ENCODE assay signal across 9 mouse cellular contexts in the genomic region with DNA sequence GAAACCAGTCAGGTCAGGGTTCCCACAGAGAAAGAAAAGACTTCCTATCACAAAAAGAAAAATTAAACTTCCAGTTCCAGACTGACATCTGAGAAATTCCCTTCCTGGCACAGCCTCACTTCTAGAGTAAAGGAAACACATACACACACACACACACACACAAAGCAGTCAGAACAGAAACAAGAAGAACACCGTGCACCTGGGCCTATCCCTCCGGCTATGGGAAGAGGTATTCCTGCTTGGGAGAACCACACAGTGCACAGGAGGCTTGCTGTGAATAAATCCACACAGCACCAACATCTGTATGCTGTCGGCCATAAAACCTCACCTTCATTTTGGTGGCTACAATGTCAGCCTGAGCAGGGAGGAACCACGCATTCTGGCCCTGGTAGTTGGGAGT. TPM values are rescaled to one million over a fixed set of nuclear protein-coding genes. Genes with fewer than 3 reads are reported as not detected.
DNase-seq lines count a peak whose midpoint lies in the region; ATAC-seq and TF ChIP-seq lines count a peak whose summit lies in the region.
"Had no signal": no experiment of that assay in that cellular context is flagged by ENCODE, and none has a peak within 500 bp of the region (broad histone marks: within the 10 kb centered on the region; RNA-seq: fewer than 3 reads in every experiment).

No protein-coding gene starts in this region.

- H3K4me3 ChIP-seq in forebrain, postnatal 0 days (ENCODE audit: low read depth, low read length) = peak overlapping the region; percentile 84; the same call in 1 of the 2 replicates
- H3K4me3 ChIP-seq in liver, embryonic 14.5 days (ENCODE audit: insufficient read depth in 1 of 2, low read depth in 2 of 2, low read length in 2 of 2) = peak overlapping the region; percentile 98 to 99

- DNase-seq in cerebellum, adult 9-10 months = peak; percentile 37
- DNase-seq in cerebellum, adult 8-10 months = no peak
- DNase-seq in 3T3-L1 (ENCODE audit: low read depth, low spot score) = peak; percentile 38
- no peak for DNase-seq in forebrain, postnatal 0 days
- DNase-seq in liver, embryonic 14.5 days (ENCODE audit: low read depth in 3 of 3, low spot score in 3 of 3) = no peak
- DNase-seq in ovary, adult 18-20 months (ENCODE audit: low spot score) = no peak
- no peak for DNase-seq in frontal cortex, postnatal 14 days (ENCODE audit: low spot score in 2 of 2)
- no peak for DNase-seq in layer of hippocampus, adult 18-20 months (ENCODE audit: low spot score in 2 of 2)
- DNase-seq: embryo, embryonic 11 days had no signal

- peak overlapping the region; percentile 74 for H3K4me2 ChIP-seq in forebrain, postnatal 0 days (ENCODE audit: low read depth)
- H3K4me2 ChIP-seq in liver, embryonic 14.5 days (ENCODE audit: low read depth) = peak overlapping the region; percentile 98

- peak overlapping the region; percentile 88; the same call in 1 of the 2 replicates for H3K9ac ChIP-seq in forebrain, postnatal 0 days
- peak overlapping the region; percentile 99 for H3K9ac ChIP-seq in liver, embryonic 14.5 days (replicated peaks)

- peaks cover 49% of the 10 kb centered on the region for H3K36me3 ChIP-seq in forebrain, postnatal 0 days (ENCODE audit: insufficient read depth)
- peaks cover 63% of the 10 kb centered on the region for H3K36me3 ChIP-seq in liver, embryonic 14.5 days (replicated peaks; ENCODE audit: control insufficient read depth, insufficient read depth, low read depth)

- no peaks in the 10 kb centered on the region for H3K27me3 ChIP-seq in forebrain, postnatal 0 days (ENCODE audit: insufficient read depth, low read length)
- H3K27me3 ChIP-seq in liver, embryonic 14.5 days (ENCODE audit: control insufficient read depth, insufficient read depth, low read length) = no peaks in the 10 kb centered on the region

- no peak for TF ChIP-seq EP300 in liver, embryonic 14.5 days (IDR thresholded peaks at IDR 0.05; ENCODE audit: low read depth)

- TF ChIP-seq CTCF in forebrain, postnatal 0 days (IDR thresholded peaks at IDR 0.05; ENCODE audit: low read depth) = no peak
- TF ChIP-seq CTCF in liver, embryonic 14.5 days (IDR thresholded peaks at IDR 0.05; ENCODE audit: low read depth) = no peak

- 76% methylated on average over 4 of the region's 4 CpGs for WGBS in forebrain, postnatal 0 days
- WGBS in liver, embryonic 14.5 days (ENCODE audit: insufficient replicate concordance) = 64% methylated on average over 4 of the region's 4 CpGs

- no peak for ATAC-seq in forebrain, postnatal 0 days
- ATAC-seq in liver, embryonic 14.5 days (ENCODE audit: insufficient read depth) = no peak

- peaks cover 13% of the 10 kb centered on the region for H3K4me1 ChIP-seq in forebrain, postnatal 0 days (ENCODE audit: insufficient read depth)
- H3K4me1 ChIP-seq in liver, embryonic 14.5 days (replicated peaks; ENCODE audit: control insufficient read depth in 2 of 2, insufficient read depth in 2 of 2, low read length in 1 of 2) = peaks cover 54 to 59% of the 10 kb centered on the region in 2 experiments

- no peak overlapping the region for H3K27ac ChIP-seq in forebrain, postnatal 0 days (ENCODE audit: low read depth, low read length)
- peak overlapping the region; percentile 99; the same call in 1 of the 2 replicates for H3K27ac ChIP-seq in liver, embryonic 14.5 days

- H3K9me3 ChIP-seq in forebrain, postnatal 0 days (ENCODE audit: low read length) = no peaks in the 10 kb centered on the region
- no peaks in the 10 kb centered on the region for H3K9me3 ChIP-seq in liver, embryonic 14.5 days (ENCODE audit: control insufficient read depth, low read length)

RNA-seq across cellular contexts. Expression of gene Slc3a2, which starts 11.7 kb away (rescaled TPM):
- total RNA-seq in forebrain, postnatal 0 days (2014; rRNA removed) = 107 and 116 TPM in 2 replicates
- 247 and 256 TPM in 2 replicates for polyA plus RNA-seq in forebrain, postnatal 0 days (2015; fragmentation: Nextera tagmentation; extraction: Ambion mirVana)
- 78.4 and 82.2 TPM in 2 replicates for polyA plus RNA-seq in liver, embryonic 14.5 days (2012; rRNA removed)
- polyA plus RNA-seq in liver, embryonic 14.5 days (2014; fragmentation: Nextera tagmentation; extraction: Ambion mirVana) = 88.5 and 89.1 TPM in 2 replicates
- total RNA-seq in layer of hippocampus, adult 18-20 months (2021) = 100 to 1,000 TPM; 145 to 153 TPM

RNA-seq across cellular contexts. Expression of gene Wdr74, which starts 24.1 kb away (rescaled TPM):
- total RNA-seq in forebrain, postnatal 0 days (2014; rRNA removed) = 74.1 and 85.9 TPM in 2 replicates
- polyA plus RNA-seq in forebrain, postnatal 0 days (2015; fragmentation: Nextera tagmentation; extraction: Ambion mirVana) = 98.7 and 113 TPM in 2 replicates
- 27.7 and 34.1 TPM in 2 replicates for polyA plus RNA-seq in liver, embryonic 14.5 days (2012; rRNA removed)
- polyA plus RNA-seq in liver, embryonic 14.5 days (2014; fragmentation: Nextera tagmentation; extraction: Ambion mirVana) = 51.6 and 57.6 TPM in 2 replicates
- total RNA-seq in layer of hippocampus, adult 18-20 months (2021) = 10 to 100 TPM; 53.0 to 55.2 TPM

RNA-seq across cellular contexts. Expression of gene 1700092M07Rik, which starts 29.0 kb away (rescaled TPM):
- not detected in 2 replicates for total RNA-seq in forebrain, postnatal 0 days (2014; rRNA removed)
- 0.65 and 0.67 TPM in 2 replicates for polyA plus RNA-seq in forebrain, postnatal 0 days (2015; fragmentation: Nextera tagmentation; extraction: Ambion mirVana)
- polyA plus RNA-seq in liver, embryonic 14.5 days (2012; rRNA removed) = 0.65 and 0.78 TPM in 2 replicates
- polyA plus RNA-seq in liver, embryonic 14.5 days (2014; fragmentation: Nextera tagmentation; extraction: Ambion mirVana) = 0.34 and 0.63 TPM in 2 replicates
- 1 to 10 TPM; 1.9 to 2.1 TPM for total RNA-seq in layer of hippocampus, adult 18-20 months (2021)

RNA-seq across cellular contexts. Expression of gene Stx5a, which starts 29.7 kb away (rescaled TPM):
- total RNA-seq in forebrain, postnatal 0 days (2014; rRNA removed) = 130 and 140 TPM in 2 replicates
- 86.4 and 97.6 TPM in 2 replicates for polyA plus RNA-seq in forebrain, postnatal 0 days (2015; fragmentation: Nextera tagmentation; extraction: Ambion mirVana)
- polyA plus RNA-seq in liver, embryonic 14.5 days (2012; rRNA removed) = 29.9 and 32.0 TPM in 2 replicates
- polyA plus RNA-seq in liver, embryonic 14.5 days (2014; fragmentation: Nextera tagmentation; extraction: Ambion mirVana) = 36.7 and 36.9 TPM in 2 replicates
- 10 to 100 TPM; 59.5 to 63.6 TPM for total RNA-seq in layer of hippocampus, adult 18-20 months (2021)

RNA-seq across cellular contexts. Expression of gene Nxf1, which starts 45.4 kb away (rescaled TPM):
- total RNA-seq in forebrain, postnatal 0 days (2014; rRNA removed) = 81.7 and 114 TPM in 2 replicates
- 97.1 and 97.9 TPM in 2 replicates for polyA plus RNA-seq in forebrain, postnatal 0 days (2015; fragmentation: Nextera tagmentation; extraction: Ambion mirVana)
- polyA plus RNA-seq in liver, embryonic 14.5 days (2012; rRNA removed) = 66.2 and 90.9 TPM in 2 replicates
- 77.4 and 84.9 TPM in 2 replicates for polyA plus RNA-seq in liver, embryonic 14.5 days (2014; fragmentation: Nextera tagmentation; extraction: Ambion mirVana)
- total RNA-seq in layer of hippocampus, adult 18-20 months (2021) = 10 to 100 TPM; 94.5 to 95.3 TPM

Comparison
In these comparisons a context has a peak if more than half of its experiments do, and no peak if none do; other contexts are left out.
1. DNase-seq: peak in cerebellum, adult 9-10 months (single experiment) and 3T3-L1 (single experiment); none in cerebellum, adult 8-10 months (single experiment), forebrain, postnatal 0 days (single experiment), liver, embryonic 14.5 days (0 of 3), ovary, adult 18-20 months (single experiment), frontal cortex, postnatal 14 days (0 of 2) and layer of hippocampus, adult 18-20 months (0 of 2).